Mouse (Mus musculus) forebrain, embryonic 10.5 days (tissue): ENCODE results near the gene Gm29776. TPM values are rescaled to one million over a fixed set of nuclear protein-coding genes. Genes with fewer than 3 reads are reported as not detected.

ENCODE experiments used
- microRNA-seq: library from miRNA; unstranded; fragments of <30 nt; microRNA quantifications from one replicate; pipeline ENCODE4, GENCODE M21; 2017
- polyA plus RNA-seq: library from polyadenylated mRNA; unstranded; fragments of >200 nt; fragmentation: Nextera tagmentation; extraction: Ambion mirVana; gene quantifications from 2 replicates; pipeline ENCODE4 v1.2.1, GENCODE M21; 2016

Gene Gm29776
- polyA plus RNA-seq, 1 experiment from 2014 or later = not detected

Small RNA genes within 50 kb of the gene (microRNA-seq; reads per million reads assigned to microRNA genes)
- not detected for gene Mir6948

Other genes with a start within 250 kb of the Gm29776 start
- 23.8 and 24.4 TPM in 2 replicates for gene Lrp10, start 234.7 kb downstream of the Gm29776 start, polyA plus RNA-seq
- 12.5 TPM in 2 replicates for gene Rem2, start 222.7 kb downstream of the Gm29776 start, polyA plus RNA-seq
- 162 and 164 TPM in 2 replicates for gene Prmt5, start 181.3 kb downstream of the Gm29776 start, polyA plus RNA-seq
- 59.1 and 65.4 TPM in 2 replicates for gene Haus4, start 144.2 kb downstream of the Gm29776 start, polyA plus RNA-seq
- 79.1 and 98.7 TPM in 2 replicates for gene Ajuba, start 121.3 kb downstream of the Gm29776 start, polyA plus RNA-seq
- gene 4931414P19Rik, start 92.8 kb downstream of the Gm29776 start, polyA plus RNA-seq = 9.5 and 11.0 TPM in 2 replicates
- 478 and 497 TPM in 2 replicates for gene Psmb5, start 80.8 kb downstream of the Gm29776 start, polyA plus RNA-seq
- 0.05 and 0.12 TPM in 2 replicates for gene Psmb11, start 77.4 kb downstream of the Gm29776 start, polyA plus RNA-seq
- gene Gm17606, start 57.9 kb downstream of the Gm29776 start, polyA plus RNA-seq = not detected in 2 replicates
- gene Cdh24, start 57.5 kb downstream of the Gm29776 start, polyA plus RNA-seq = 4.7 and 5.4 TPM in 2 replicates
- gene 1700123O20Rik, start 12.6 kb downstream of the Gm29776 start, polyA plus RNA-seq = 104 and 109 TPM in 2 replicates
- 142 and 146 TPM in 2 replicates for gene Acin1, start 11.9 kb downstream of the Gm29776 start, polyA plus RNA-seq
- gene Cebpe, start 13.3 kb upstream of the Gm29776 start, polyA plus RNA-seq = not detected in 2 replicates
- 1.0 and 2.3 TPM in 2 replicates for gene Slc7a8, start 83.1 kb upstream of the Gm29776 start, polyA plus RNA-seq
- not detected in 2 replicates for gene Rnf212b, start 115.3 kb upstream of the Gm29776 start, polyA plus RNA-seq
- gene Homez, start 172.1 kb upstream of the Gm29776 start, polyA plus RNA-seq = 24.0 and 29.5 TPM in 2 replicates
- 0.96 and 1.0 TPM in 2 replicates for gene Ppp1r3e, start 178.7 kb upstream of the Gm29776 start, polyA plus RNA-seq
- 2.2 and 2.5 TPM in 2 replicates for gene Bcl2l2, start 184.5 kb upstream of the Gm29776 start, polyA plus RNA-seq
- not detected in 2 replicates for gene Gm20521, start 184.6 kb upstream of the Gm29776 start, polyA plus RNA-seq
- 168 and 174 TPM in 2 replicates for gene Pabpn1, start 193.7 kb upstream of the Gm29776 start, polyA plus RNA-seq
- gene Slc22a17, start 214.3 kb upstream of the Gm29776 start, polyA plus RNA-seq = 38.8 and 40.0 TPM in 2 replicates
- 38.3 and 39.0 TPM in 2 replicates for gene Efs, start 227.3 kb upstream of the Gm29776 start, polyA plus RNA-seq
- gene Il25, start 233.9 kb upstream of the Gm29776 start, polyA plus RNA-seq = not detected in 2 replicates
- gene Cmtm5, start 237.4 kb upstream of the Gm29776 start, polyA plus RNA-seq = 0.26 and 0.81 TPM in 2 replicates